Mouse (Mus musculus) embryonic facial prominence, embryonic 10.5 days (tissue): ENCODE data around the gene 9030025P20Rik. TPM values are rescaled to one million over a fixed set of nuclear protein-coding genes. Genes with fewer than 3 reads are reported as not detected.
"Not testable (repeated sequence)": the region's sequence is repeated elsewhere in the genome, so short reads cannot be mapped to it uniquely, and the experiment has no call there.

ENCODE experiments used
- DNase-seq: peaks from one replicate; pipeline ENCODE4 v3.0.0-alpha.2; 2017; ENCODE audit warnings: low spot score
- H3K27ac ChIP-seq: fragments of 300-500 bp; sonication (generic); replicated peaks from 2 replicates; pipeline ENCODE4 v1.5.1; 2016; ENCODE audit warnings: mild to moderate bottlenecking
- H3K27me3 ChIP-seq: fragments of 300-500 bp; sonication (generic); replicated peaks from 2 replicates; pipeline ENCODE4 v1.6.1; 2016; ENCODE audit warnings: low read depth, mild to moderate bottlenecking; ENCODE audit not compliant: poor library complexity, severe bottlenecking
- H3K36me3 ChIP-seq: fragments of 300-500 bp; sonication (generic); replicated peaks from 2 replicates; pipeline ENCODE4 v1.6.1; 2016; ENCODE audit warnings: mild to moderate bottlenecking, moderate library complexity
- H3K4me1 ChIP-seq: fragments of 300-500 bp; sonication (generic); 2 replicates; pipeline ENCODE4 v1.6.1; 2016
- H3K4me3 ChIP-seq: fragments of 300-500 bp; sonication (generic); 2 replicates; pipeline ENCODE4 v1.5.1; 2016; ENCODE audit warnings: mild to moderate bottlenecking, moderate library complexity
- H3K9me3 ChIP-seq: fragments of 300-500 bp; sonication (generic); 2 replicates; pipeline ENCODE4 v1.6.1; 2016; ENCODE audit warnings: mild to moderate bottlenecking
- WGBS: fragments of 180-500 bp; shearing (Covaris S2); methylation state at CpG from one replicate; pipeline ENCODE4 v1.1.7; 2016; 5-methylcytosine and 5-hydroxymethylcytosine counted together
- polyA plus RNA-seq: library from polyadenylated mRNA; unstranded; fragments of >200 nt; fragmentation: Nextera tagmentation; extraction: Ambion mirVana; gene quantifications from 2 replicates; pipeline ENCODE4 v1.2.1, GENCODE M21; 2016

The 9030025P20Rik gene
- 8.6 and 11.9 TPM in 2 replicates for polyA plus RNA-seq

- not testable (repeated sequence) for H3K36me3 ChIP-seq, DNase-seq, H3K9me3 ChIP-seq, H3K4me1 ChIP-seq, H3K27me3 ChIP-seq, H3K27ac ChIP-seq
- 0 out of 2 replicates have a peak within 1 kb of the TSS, but pooled peaks have one; percentile 37 for H3K4me3 ChIP-seq
- WGBS: no CpG with 5 or more reads among the region's 60 CpGs
Observed at GRCm38 (mm10) chr17:14978362-14979038, at the start of gene 9030025P20Rik, which contains the start of gene Gm3417. TSS of gene 9030025P20Rik (plus strand) at chr17:14978468. TSS of gene Gm3417 (minus strand) at chr17:14978790.

GRCm38 (mm10) chr17:14928631-14929030 lies 49.6 kb upstream of the 9030025P20Rik start:
- no peak for DNase-seq
- WGBS: 74% methylated on average over 5 of the region's 5 CpGs

GRCm38 (mm10) chr17:14930697-14931096 lies 47.6 kb upstream of the 9030025P20Rik start:
- H3K27me3 ChIP-seq: no peaks in the 10 kb centered on the region
- H3K4me1 ChIP-seq: no peaks in the 10 kb centered on the region
- H3K4me3 ChIP-seq: no peak overlapping the region
- DNase-seq: no peak
- no peaks in the 10 kb centered on the region for H3K9me3 ChIP-seq
- no peak overlapping the region for H3K27ac ChIP-seq
- H3K36me3 ChIP-seq: no peaks in the 10 kb centered on the region
- 83% methylated on average over 7 of the region's 7 CpGs for WGBS

More at GRCm38 (mm10) chr17:14928631-14929030, 49.6 kb upstream of the 9030025P20Rik start:
- no peaks in the 10 kb centered on the region for H3K9me3 ChIP-seq
- H3K4me3 ChIP-seq: no peak overlapping the region
- H3K4me1 ChIP-seq: no peaks in the 10 kb centered on the region
- no peaks in the 10 kb centered on the region for H3K36me3 ChIP-seq
- no peak overlapping the region for H3K27ac ChIP-seq
- no peaks in the 10 kb centered on the region for H3K27me3 ChIP-seq

GRCm38 (mm10) chr17:14931469-14931868 lies 46.8 kb upstream of the 9030025P20Rik start:
- 89% methylated on average over 5 of the region's 5 CpGs for whole genome bisulfite sequencing
- H3K4me3 ChIP-seq: no peak overlapping the region
- DNase-seq: no peak
- H3K36me3 ChIP-seq: no peaks in the 10 kb centered on the region
- no peaks in the 10 kb centered on the region for H3K27me3 ChIP-seq
- H3K4me1 ChIP-seq: no peaks in the 10 kb centered on the region
- H3K27ac ChIP-seq: no peak overlapping the region
- no peaks in the 10 kb centered on the region for H3K9me3 ChIP-seq

GRCm38 (mm10) chr17:14935280-14935679 lies 43.0 kb upstream of the 9030025P20Rik start:
- DNase-seq, H3K4me3 ChIP-seq, H3K4me1 ChIP-seq, H3K27me3 ChIP-seq, H3K36me3 ChIP-seq, H3K9me3 ChIP-seq, H3K27ac ChIP-seq: not testable (repeated sequence)
- 88% methylated on average over 14 of the region's 14 CpGs for WGBS

GRCm38 (mm10) chr17:14935841-14936605 lies 42.2 kb upstream of the 9030025P20Rik start:
- no peak overlapping the region for H3K4me3 ChIP-seq
- no peak overlapping the region for H3K27ac ChIP-seq
- no peak for DNase-seq
- no peaks in the 10 kb centered on the region for H3K27me3 ChIP-seq
- 73% methylated on average over 5 of the region's 5 CpGs for WGBS
- no peaks in the 10 kb centered on the region for H3K9me3 ChIP-seq
- H3K4me1 ChIP-seq: no peaks in the 10 kb centered on the region
- no peaks in the 10 kb centered on the region for H3K36me3 ChIP-seq

- Histone ChIP-seq H3K4me3 (peak overlapping the region; percentile 93), H3K4me1 (peaks cover 21% of the 10 kb centered on the region), H3K36me3 (peaks cover 28% of the 10 kb centered on the region)
- not testable (repeated sequence) for H3K27ac ChIP-seq, H3K9me3 ChIP-seq, DNase-seq, H3K27me3 ChIP-seq
- 67% methylated on average over 6 of the region's 6 CpGs for WGBS
Observed at GRCm38 (mm10) chr17:14942181-14942580, 36.1 kb upstream of the 9030025P20Rik start.

GRCm38 (mm10) chr17:14943009-14943728 lies 35.1 kb upstream of the 9030025P20Rik start, which contains the start of the genes Wdr27 and 1600012H06Rik:
TSS of gene Wdr27 (minus strand) at chr17:14943158.
TSS of gene 1600012H06Rik (plus strand) at chr17:14943184.
- peak; percentile 98 for DNase-seq
- peak within 1 kb of the TSS; percentile 80 for H3K27ac ChIP-seq
- H3K27me3 ChIP-seq: no peaks in the 10 kb centered on the region
- H3K4me3 ChIP-seq: peak within 1 kb of the TSS; percentile 93
- under 1% methylated on average over 54 of the region's 54 CpGs for WGBS
- H3K4me1 ChIP-seq: peaks cover 21% of the 10 kb centered on the region
- H3K36me3 ChIP-seq: peaks cover 33% of the 10 kb centered on the region
- no peaks in the 10 kb centered on the region for H3K9me3 ChIP-seq

GRCm38 (mm10) chr17:14943729-14944059 lies 34.6 kb upstream of the 9030025P20Rik start:
- peaks cover 39% of the 10 kb centered on the region for H3K36me3 ChIP-seq
- H3K4me3 ChIP-seq: peak overlapping the region; percentile 93
- H3K27me3 ChIP-seq: no peaks in the 10 kb centered on the region
- peak overlapping the region; percentile 80 for H3K27ac ChIP-seq
- 24% methylated on average over 16 of the region's 16 CpGs for WGBS
- H3K9me3 ChIP-seq: no peaks in the 10 kb centered on the region
- peaks cover 21% of the 10 kb centered on the region for H3K4me1 ChIP-seq
- no peak for DNase-seq

- WGBS: 91% methylated on average over 1 of the region's 1 CpGs
- H3K27me3 ChIP-seq: no peaks in the 10 kb centered on the region
- H3K36me3 ChIP-seq: peaks cover 47% of the 10 kb centered on the region
- H3K27ac ChIP-seq: no peak overlapping the region
- peaks cover 21% of the 10 kb centered on the region for H3K4me1 ChIP-seq
- H3K4me3 ChIP-seq: peak overlapping the region; percentile 93
- no peak for DNase-seq
- no peaks in the 10 kb centered on the region for H3K9me3 ChIP-seq
Observed at GRCm38 (mm10) chr17:14944551-14944950, 33.7 kb upstream of the 9030025P20Rik start.

- WGBS: 89% methylated on average over 7 of the region's 7 CpGs
- H3K4me3 ChIP-seq: no peak overlapping the region
- no peak for DNase-seq
- no peaks in the 10 kb centered on the region for H3K27me3 ChIP-seq
- H3K36me3 ChIP-seq: peaks cover 89% of the 10 kb centered on the region
- no peaks in the 10 kb centered on the region for H3K9me3 ChIP-seq
- H3K4me1 ChIP-seq: peaks cover 4% of the 10 kb centered on the region
- no peak overlapping the region for H3K27ac ChIP-seq
Observed at GRCm38 (mm10) chr17:14949161-14949827, 29.0 kb upstream of the 9030025P20Rik start.

- H3K27ac ChIP-seq: no peak overlapping the region
- no peak for DNase-seq
- H3K9me3 ChIP-seq: no peaks in the 10 kb centered on the region
- peaks cover 63% of the 10 kb centered on the region for H3K36me3 ChIP-seq
- H3K27me3 ChIP-seq: no peaks in the 10 kb centered on the region
- no peaks in the 10 kb centered on the region for H3K4me1 ChIP-seq
- no peak overlapping the region for H3K4me3 ChIP-seq
- WGBS: 91% methylated on average over 8 of the region's 8 CpGs
Observed at GRCm38 (mm10) chr17:14953452-14953851, 24.8 kb upstream of the 9030025P20Rik start.
